ENCODE assay signal across 8 mouse cellular contexts in genomic region chr9:121316621-121317405, GRCm38 (mm10). TPM values are rescaled to one million over a fixed set of nuclear protein-coding genes. Genes with fewer than 3 reads are reported as not detected.
DNase-seq lines count a peak whose midpoint lies in the region; ATAC-seq and TF ChIP-seq lines count a peak whose summit lies in the region.

No protein-coding gene starts in this region.

- 27% methylated on average over 12 of the region's 12 CpGs for WGBS in heart, embryonic 15.5 days
- WGBS in liver, embryonic 13.5 days (ENCODE audit: insufficient replicate concordance): 36% methylated on average over 12 of the region's 12 CpGs
- 50% methylated on average over 12 of the region's 12 CpGs for WGBS in neural tube, embryonic 13.5 days

- H3K4me3 ChIP-seq in ES-E14 (ENCODE audit: insufficient read depth in 1 of 2, low read depth in 1 of 2, low read length in 2 of 2, poor library complexity in 1 of 2, severe bottlenecking in 1 of 2): no peak overlapping the region
- H3K4me3 ChIP-seq in heart, embryonic 15.5 days: no peak overlapping the region
- H3K4me3 ChIP-seq in liver, embryonic 13.5 days (replicated peaks): no peak overlapping the region
- no peak overlapping the region for H3K4me3 ChIP-seq in neural tube, embryonic 13.5 days

- H3K27ac ChIP-seq in ES-E14 (ENCODE audit: insufficient read depth, low read depth, low read length, poor library complexity, severe bottlenecking): peak overlapping the region; percentile 73
- peak overlapping the region; percentile 94 for H3K27ac ChIP-seq in heart, embryonic 15.5 days
- H3K27ac ChIP-seq in liver, embryonic 13.5 days: peak overlapping the region; percentile 51
- H3K27ac ChIP-seq in neural tube, embryonic 13.5 days (replicated peaks): peak overlapping the region; percentile 96

- peak; percentile 11; the same call in 1 of the 2 replicates for ATAC-seq in common myeloid progenitor, adult 5-6 weeks (replicated peaks; ENCODE audit: low read depth, poor library complexity, severe bottlenecking)
- ATAC-seq in heart, embryonic 15.5 days (replicated peaks; ENCODE audit: insufficient number of reproducible peaks, insufficient read depth, low FRiP score, low read depth): no peak
- peak; percentile 14; the same call in 1 of the 2 replicates for ATAC-seq in liver, embryonic 13.5 days (ENCODE audit: low read depth)
- ATAC-seq in neural tube, embryonic 13.5 days (ENCODE audit: low read depth): no peak

- in situ Hi-C loops in ES-E14 (cut with MboI; ENCODE audit: low sequenced_read_pairs in 2 of 2, unreplicated experiment in 2 of 2): no loop called here

- peaks cover 25% of the 10 kb centered on the region for H3K9me3 ChIP-seq in ES-E14 (ENCODE audit: control insufficient read depth, insufficient read depth, low read depth, low read length)
- no peaks in the 10 kb centered on the region for H3K9me3 ChIP-seq in heart, embryonic 15.5 days (replicated peaks)
- H3K9me3 ChIP-seq in liver, embryonic 13.5 days (replicated peaks): no peaks in the 10 kb centered on the region
- H3K9me3 ChIP-seq in neural tube, embryonic 13.5 days: no peaks in the 10 kb centered on the region

- H3K36me3 ChIP-seq in ES-E14 (ENCODE audit: control insufficient read depth, insufficient read depth, low read length, poor library complexity, severe bottlenecking): peaks cover 28% of the 10 kb centered on the region
- no peaks in the 10 kb centered on the region for H3K36me3 ChIP-seq in heart, embryonic 15.5 days
- 0 out of 2 replicates have a peak, but pooled peaks cover 3% of the 10 kb centered on the region for H3K36me3 ChIP-seq in liver, embryonic 13.5 days
- H3K36me3 ChIP-seq in neural tube, embryonic 13.5 days: peaks cover 9% of the 10 kb centered on the region

- peaks cover 7 to 25% of the 10 kb centered on the region in 2 experiments; a peak in 3 of 4 replicates for H3K4me1 ChIP-seq in ES-E14 (ENCODE audit: control insufficient read depth in 2 of 2, insufficient read depth in 2 of 2, low read length in 2 of 2, poor library complexity in 1 of 2)
- H3K4me1 ChIP-seq in heart, embryonic 15.5 days (replicated peaks): peaks cover 87% of the 10 kb centered on the region
- H3K4me1 ChIP-seq in liver, embryonic 13.5 days (replicated peaks): peaks cover 56% of the 10 kb centered on the region
- peaks cover 75% of the 10 kb centered on the region for H3K4me1 ChIP-seq in neural tube, embryonic 13.5 days (replicated peaks)

- no peaks in the 10 kb centered on the region for H3K27me3 ChIP-seq in heart, embryonic 15.5 days
- H3K27me3 ChIP-seq in liver, embryonic 13.5 days: no peaks in the 10 kb centered on the region
- no peaks in the 10 kb centered on the region for H3K27me3 ChIP-seq in neural tube, embryonic 13.5 days

- no peak overlapping the region for H3K9ac ChIP-seq in ES-E14 (ENCODE audit: insufficient read depth, low read depth, low read length, poor library complexity, severe bottlenecking)
- 0 out of 2 replicates have a peak overlapping the region, but pooled peaks have one; percentile 13 for H3K9ac ChIP-seq in heart, embryonic 15.5 days
- H3K9ac ChIP-seq in liver, embryonic 13.5 days: no peak overlapping the region
- no peak overlapping the region for H3K9ac ChIP-seq in neural tube, embryonic 13.5 days

- DNase-seq in 3134 (ENCODE audit: extremely low read depth, insufficient read length, low spot score) (peak; percentile 63), ES-E14 (ENCODE audit: low read depth, low spot score) (no peak)
- DNase-seq in liver, embryonic 13.5 days: no peak
- DNase-seq in left cerebral cortex, adult 9 months (ENCODE audit: low spot score in 2 of 2): no peak
- DNase-seq in layer of hippocampus, adult 9-10 months (ENCODE audit: low spot score): no peak

- peak overlapping the region; percentile 9 for H3K4me2 ChIP-seq in heart, embryonic 15.5 days
- no peak overlapping the region for H3K4me2 ChIP-seq in liver, embryonic 13.5 days
- no peak overlapping the region for H3K4me2 ChIP-seq in neural tube, embryonic 13.5 days

TF ChIP-seq in ES-E14, 5 proteins besides CTCF, POLR2A, EP300 and RAD21:
- no peak for TF ChIP-seq MAFK (IDR thresholded peaks at IDR 0.05; ENCODE audit: insufficient read depth, low read depth, low read length)
- TF ChIP-seq CHD2 (IDR thresholded peaks at IDR 0.05; ENCODE audit: low read depth, low read length): no peak
- no peak for TF ChIP-seq HCFC1 (IDR thresholded peaks at IDR 0.05; ENCODE audit: borderline replicate concordance, insufficient read depth, low read length)
- TF ChIP-seq ZC3H11A (IDR thresholded peaks at IDR 0.05; ENCODE audit: borderline replicate concordance, low read depth, low read length): no peak
- TF ChIP-seq ZNF384 (IDR thresholded peaks at IDR 0.05; ENCODE audit: low read depth, low read length): no peak

RNA-seq across cellular contexts. Expression of gene Trak1, which starts 19.5 kb away (rescaled TPM):
- 18.9 and 42.6 TPM in 2 replicates for total RNA-seq in ES-E14 (2012; rRNA removed)
- 25.4 and 32.3 TPM in 2 replicates for total RNA-seq in common myeloid progenitor, adult 5-6 weeks (2017)
- polyA plus RNA-seq in heart, embryonic 15.5 days (2015; fragmentation: Nextera tagmentation; extraction: Ambion mirVana): 37.0 and 46.4 TPM in 2 replicates
- polyA plus RNA-seq in liver, embryonic 13.5 days (2015; fragmentation: Nextera tagmentation; extraction: Ambion mirVana): 3.6 and 4.8 TPM in 2 replicates
- polyA plus RNA-seq in neural tube, embryonic 13.5 days (2015; fragmentation: Nextera tagmentation; extraction: Ambion mirVana): 43.4 and 44.3 TPM in 2 replicates

RNA-seq across cellular contexts. Expression of gene Ulk4, which starts 39.8 kb away (rescaled TPM):
- 25.7 and 31.5 TPM in 2 replicates for total RNA-seq in ES-E14 (2012; rRNA removed)
- 4.0 and 6.4 TPM in 2 replicates for total RNA-seq in common myeloid progenitor, adult 5-6 weeks (2017)
- polyA plus RNA-seq in heart, embryonic 15.5 days (2015; fragmentation: Nextera tagmentation; extraction: Ambion mirVana): 89.3 and 95.4 TPM in 2 replicates
- polyA plus RNA-seq in liver, embryonic 13.5 days (2015; fragmentation: Nextera tagmentation; extraction: Ambion mirVana): 37.0 and 43.0 TPM in 2 replicates
- 115 and 160 TPM in 2 replicates for polyA plus RNA-seq in neural tube, embryonic 13.5 days (2015; fragmentation: Nextera tagmentation; extraction: Ambion mirVana)

Comparison
In these comparisons a context has a peak if more than half of its experiments do, and no peak if none do; other contexts are left out.
1. ATAC-seq: peak in common myeloid progenitor, adult 5-6 weeks (single experiment) and liver, embryonic 13.5 days (single experiment); none in heart, embryonic 15.5 days (single experiment) and neural tube, embryonic 13.5 days (single experiment).
2. Peak in every context shown above with its lines, with median percentiles within 50 percentile points of each other: H3K27ac ChIP-seq.